Comparison of ENCODE assay signal across 8 mouse cellular contexts in genomic region chr10:127210961-127211405, GRCm38 (mm10). TPM values are rescaled to one million over a fixed set of nuclear protein-coding genes. Genes with fewer than 3 reads are reported as not detected.
A peak's percentile ranks its signal among the peaks of the same experiment; 100 is the strongest.
DNase-seq lines count a peak whose midpoint lies in the region; ATAC-seq and TF ChIP-seq lines count a peak whose summit lies in the region.

No protein-coding gene starts in this region.

- H3K9me3 ChIP-seq in intestine, postnatal 0 days (ENCODE audit: control insufficient read depth): no peaks in the 10 kb centered on the region
- no peaks in the 10 kb centered on the region for H3K9me3 ChIP-seq in liver, postnatal 0 days (ENCODE audit: low read length)

- H3K4me3 ChIP-seq in spleen, adult 2 months (ENCODE audit: extremely low read depth, insufficient read depth, insufficient read length): peak overlapping the region; percentile 78
- H3K4me3 ChIP-seq in intestine, postnatal 0 days (ENCODE audit: low read depth, low read length): peak overlapping the region; percentile 90
- peak overlapping the region; percentile 86 for H3K4me3 ChIP-seq in liver, postnatal 0 days (ENCODE audit: low read depth, low read length)

- 2% methylated on average over 25 of the region's 25 CpGs for WGBS in spleen, adult 2 months
- WGBS in intestine, postnatal 0 days: 0% methylated on average over 25 of the region's 25 CpGs
- WGBS in liver, postnatal 0 days (ENCODE audit: insufficient replicate concordance): under 1% methylated on average over 22 of the region's 25 CpGs

- TF ChIP-seq EP300 in liver, postnatal 0 days (IDR thresholded peaks at IDR 0.05; ENCODE audit: low read depth): no peak

- peak overlapping the region; percentile 96 for H3K4me2 ChIP-seq in intestine, postnatal 0 days (replicated peaks; ENCODE audit: low read depth)
- peak overlapping the region; percentile 86 for H3K4me2 ChIP-seq in liver, postnatal 0 days (ENCODE audit: low read depth, low read length)

- peak in 1 of 2 experiments; percentile 33 for DNase-seq in spleen, adult 2 months (ENCODE audit: low read depth in 1 of 2, low spot score in 2 of 2)
- no peak for DNase-seq in spleen, postnatal 4 days (ENCODE audit: low spot score in 2 of 2)
- no peak for DNase-seq in liver, postnatal 0 days
- peak; percentile 52 for DNase-seq in splenic B cell, adult 2 months (ENCODE audit: low read depth, low spot score)
- no peak for DNase-seq in adrenal gland, adult 2 months
- DNase-seq in left cerebral cortex, postnatal 4 days: no peak

- H3K27ac ChIP-seq in spleen, adult 2 months (ENCODE audit: insufficient read depth, low read length): peak overlapping the region; percentile 52; the same call in 1 of the 2 replicates
- peak overlapping the region; percentile 86 for H3K27ac ChIP-seq in intestine, postnatal 0 days (ENCODE audit: low read depth, low read length)
- H3K27ac ChIP-seq in liver, postnatal 0 days (ENCODE audit: low read depth): peak overlapping the region; percentile 76

- H3K9ac ChIP-seq in intestine, postnatal 0 days (ENCODE audit: low read depth, low read length): peak overlapping the region; percentile 90
- peak overlapping the region; percentile 87 for H3K9ac ChIP-seq in liver, postnatal 0 days (replicated peaks)

- peaks cover 7% of the 10 kb centered on the region; the same call in 1 of the 2 replicates for H3K4me1 ChIP-seq in spleen, adult 2 months (ENCODE audit: control insufficient read depth, insufficient read depth, insufficient read length)
- 0 out of 2 replicates have a peak, but pooled peaks cover 5% of the 10 kb centered on the region for H3K4me1 ChIP-seq in intestine, postnatal 0 days (replicated peaks; ENCODE audit: control insufficient read depth, insufficient read depth, low read length)
- peaks cover 13% of the 10 kb centered on the region for H3K4me1 ChIP-seq in liver, postnatal 0 days (ENCODE audit: insufficient read depth)

- ATAC-seq in erythroblast, adult 5-6 weeks (replicated peaks; ENCODE audit: low FRiP score, poor library complexity, severe bottlenecking): peak; percentile 74
- peak; percentile 55 for ATAC-seq in intestine, postnatal 0 days
- peak; percentile 66 for ATAC-seq in liver, postnatal 0 days

- no peaks in the 10 kb centered on the region for H3K27me3 ChIP-seq in spleen, adult 2 months (ENCODE audit: control insufficient read depth, insufficient read depth, low read length)
- no peaks in the 10 kb centered on the region for H3K27me3 ChIP-seq in intestine, postnatal 0 days (replicated peaks; ENCODE audit: control insufficient read depth, insufficient read depth, low read length)
- no peaks in the 10 kb centered on the region for H3K27me3 ChIP-seq in liver, postnatal 0 days (ENCODE audit: insufficient read depth, low read length)
- no peaks in the 10 kb centered on the region for H3K27me3 ChIP-seq in splenic B cell, adult 2 months (ENCODE audit: control insufficient read depth, insufficient read depth, low read length, poor library complexity, severe bottlenecking)

- no peak for TF ChIP-seq CTCF in spleen, adult 2 months (IDR thresholded peaks at IDR 0.05; ENCODE audit: extremely low read depth, insufficient read depth, insufficient read length, insufficient replicate concordance)
- TF ChIP-seq CTCF in intestine, postnatal 0 days (IDR thresholded peaks at IDR 0.05; ENCODE audit: low read depth): no peak
- TF ChIP-seq CTCF in liver, postnatal 0 days (IDR thresholded peaks at IDR 0.05; ENCODE audit: low read depth): no peak

- no peak for TF ChIP-seq POLR2A in spleen, adult 2 months (IDR thresholded peaks at IDR 0.05; ENCODE audit: low read depth, low read length)

- peaks cover 1% of the 10 kb centered on the region; the same call in 1 of the 2 replicates for H3K36me3 ChIP-seq in spleen, adult 2 months (ENCODE audit: control insufficient read depth, insufficient read depth, low read length)
- H3K36me3 ChIP-seq in intestine, postnatal 0 days (ENCODE audit: control insufficient read depth, insufficient read depth): peaks cover 9% of the 10 kb centered on the region
- H3K36me3 ChIP-seq in liver, postnatal 0 days (replicated peaks; ENCODE audit: insufficient read depth, low read length): peaks cover 19% of the 10 kb centered on the region
- no peaks in the 10 kb centered on the region; the same call in 1 of the 2 replicates for H3K36me3 ChIP-seq in splenic B cell, adult 2 months (ENCODE audit: control insufficient read depth, insufficient read depth, low read length, poor library complexity, severe bottlenecking)

- intact Hi-C loops in left cerebral cortex, postnatal 4 days (cut with DNase I): no loop called here

RNA-seq across cellular contexts. Expression of gene Pip4k2c, which starts 0.4 kb away (rescaled TPM):
- polyA plus RNA-seq in spleen, adult 2 months (2012; rRNA removed): 22.2 and 24.3 TPM in 2 replicates
- 11.3 and 13.3 TPM in 2 replicates for total RNA-seq in erythroblast, adult 5-6 weeks (2015; ENCODE audit: low replicate concordance)
- total RNA-seq in erythroblast, adult 5-6 weeks (2017; ENCODE audit: low replicate concordance): 19.6 and 25.6 TPM in 2 replicates
- polyA plus RNA-seq in intestine, postnatal 0 days (2015; fragmentation: Nextera tagmentation; extraction: Ambion mirVana): 43.0 and 47.0 TPM in 2 replicates
- 14.7 and 17.7 TPM in 2 replicates for polyA plus RNA-seq in liver, postnatal 0 days (2015; fragmentation: Nextera tagmentation; extraction: Ambion mirVana)
- total RNA-seq in adrenal gland, adult 2 months (2021): 10 to 100 TPM; 41.6 to 47.8 TPM
- 21.7 and 22.5 TPM in 2 replicates for polyA plus RNA-seq in adrenal gland, adult 2 months (2012; rRNA removed)
- 10 to 100 TPM; 23.8 to 25.0 TPM for total RNA-seq in left cerebral cortex, postnatal 4 days (2021)

RNA-seq across cellular contexts. Expression of gene Dtx3, which starts 15.5 kb away (rescaled TPM):
- polyA plus RNA-seq in spleen, adult 2 months (2012; rRNA removed): 67.9 and 83.7 TPM in 2 replicates
- total RNA-seq in erythroblast, adult 5-6 weeks (2015; ENCODE audit: low replicate concordance): 10.4 and 18.0 TPM in 2 replicates
- 8.4 and 9.4 TPM in 2 replicates for total RNA-seq in erythroblast, adult 5-6 weeks (2017; ENCODE audit: low replicate concordance)
- 22.2 and 24.6 TPM in 2 replicates for polyA plus RNA-seq in intestine, postnatal 0 days (2015; fragmentation: Nextera tagmentation; extraction: Ambion mirVana)
- polyA plus RNA-seq in liver, postnatal 0 days (2015; fragmentation: Nextera tagmentation; extraction: Ambion mirVana): 8.8 and 8.9 TPM in 2 replicates
- total RNA-seq in adrenal gland, adult 2 months (2021): 10 to 100 TPM; 53.6 to 75.7 TPM
- polyA plus RNA-seq in adrenal gland, adult 2 months (2012; rRNA removed): 203 and 219 TPM in 2 replicates
- 100 to 1,000 TPM; 184 to 207 TPM for total RNA-seq in left cerebral cortex, postnatal 4 days (2021)

RNA-seq across cellular contexts. Expression of gene Arhgef25, which starts 21.1 kb away (rescaled TPM):
- polyA plus RNA-seq in spleen, adult 2 months (2012; rRNA removed): 8.5 and 9.2 TPM in 2 replicates
- total RNA-seq in erythroblast, adult 5-6 weeks (2015; ENCODE audit: low replicate concordance): 0.84 and 1.7 TPM in 2 replicates
- 2.2 and 2.7 TPM in 2 replicates for total RNA-seq in erythroblast, adult 5-6 weeks (2017; ENCODE audit: low replicate concordance)
- 14.4 and 15.1 TPM in 2 replicates for polyA plus RNA-seq in intestine, postnatal 0 days (2015; fragmentation: Nextera tagmentation; extraction: Ambion mirVana)
- polyA plus RNA-seq in liver, postnatal 0 days (2015; fragmentation: Nextera tagmentation; extraction: Ambion mirVana): 1.9 and 2.6 TPM in 2 replicates
- 10 to 100 TPM; 16.0 to 25.8 TPM for total RNA-seq in adrenal gland, adult 2 months (2021)
- polyA plus RNA-seq in adrenal gland, adult 2 months (2012; rRNA removed): 41.3 and 44.9 TPM in 2 replicates
- 10 to 100 TPM; 70.5 to 75.6 TPM for total RNA-seq in left cerebral cortex, postnatal 4 days (2021)

RNA-seq across cellular contexts. Expression of gene Slc26a10, which starts 30.5 kb away (rescaled TPM):
- polyA plus RNA-seq in spleen, adult 2 months (2012; rRNA removed): 0.94 and 1.1 TPM in 2 replicates
- not detected in 2 replicates for total RNA-seq in erythroblast, adult 5-6 weeks (2015; ENCODE audit: low replicate concordance)
- total RNA-seq in erythroblast, adult 5-6 weeks (2017; ENCODE audit: low replicate concordance): 0.28 TPM in 1 of 2 replicates, not detected in the other
- polyA plus RNA-seq in intestine, postnatal 0 days (2015; fragmentation: Nextera tagmentation; extraction: Ambion mirVana): 0.52 and 0.65 TPM in 2 replicates
- polyA plus RNA-seq in liver, postnatal 0 days (2015; fragmentation: Nextera tagmentation; extraction: Ambion mirVana): 2.0 TPM in 2 replicates
- under 1 TPM; 0.35 to 0.58 TPM for total RNA-seq in adrenal gland, adult 2 months (2021)
- 1.1 and 2.4 TPM in 2 replicates for polyA plus RNA-seq in adrenal gland, adult 2 months (2012; rRNA removed)
- total RNA-seq in left cerebral cortex, postnatal 4 days (2021): under 1 TPM; 0.83 to 0.88 TPM

RNA-seq across cellular contexts. Expression of gene B4galnt1, which starts 46.0 kb away (rescaled TPM):
- 284 and 346 TPM in 2 replicates for polyA plus RNA-seq in spleen, adult 2 months (2012; rRNA removed)
- 33.0 and 34.3 TPM in 2 replicates for total RNA-seq in erythroblast, adult 5-6 weeks (2015; ENCODE audit: low replicate concordance)
- 8.1 and 17.6 TPM in 2 replicates for total RNA-seq in erythroblast, adult 5-6 weeks (2017; ENCODE audit: low replicate concordance)
- 29.4 and 34.1 TPM in 2 replicates for polyA plus RNA-seq in intestine, postnatal 0 days (2015; fragmentation: Nextera tagmentation; extraction: Ambion mirVana)
- polyA plus RNA-seq in liver, postnatal 0 days (2015; fragmentation: Nextera tagmentation; extraction: Ambion mirVana): 27.2 and 32.2 TPM in 2 replicates
- total RNA-seq in adrenal gland, adult 2 months (2021): 10 to 100 TPM in 1 of 2 experiments, 1 to 10 TPM in 1; 8.3 to 11.6 TPM
- polyA plus RNA-seq in adrenal gland, adult 2 months (2012; rRNA removed): 17.8 and 19.1 TPM in 2 replicates
- total RNA-seq in left cerebral cortex, postnatal 4 days (2021): 100 to 1,000 TPM in 1 of 2 experiments, 10 to 100 TPM in 1; 99.8 to 109 TPM
